Mouse (Mus musculus) 3134 (cell line): ENCODE results near the gene Olfr845.

Experiments used
- DNase-seq: peaks from one replicate; pipeline ENCODE4 v3.0.0-alpha.2; 2011; ENCODE audit warnings: low spot score; ENCODE audit not compliant: insufficient read length; ENCODE audit errors: extremely low read depth

The Olfr845 gene

GRCm38 (mm10) chr9:19336157-19336556 lies at the start of gene Olfr845:
Gene Olfr845, plus strand, starts transcription at chr9:19336457.
- no peak for DNase-seq

- DNase-seq, result no peak
Measured at GRCm38 (mm10) chr9:19316047-19316446, 20.2 kb upstream of the Olfr845 start, which contains the start of gene Olfr844. Gene Olfr844, plus strand, starts transcription at chr9:19316347.

GRCm38 (mm10) chr9:19363905-19364304 lies 27.6 kb downstream of the Olfr845 start, which contains the start of gene Olfr846:
Gene Olfr846, minus strand, starts transcription at chr9:19364005.
- no peak for DNase-seq

GRCm38 (mm10) chr9:19378569-19378968 lies 42.3 kb downstream of the Olfr845 start, which contains the start of gene Olfr847:
Gene Olfr847, minus strand, starts transcription at chr9:19378669.
- no peak for DNase-seq
